Mouse (Mus musculus) liver, embryonic 14.5 days (tissue): Measurements from ENCODE around the gene Cxcr1. TPM values are rescaled to one million over a fixed set of nuclear protein-coding genes. Genes with fewer than 3 reads are reported as not detected.

Experiments
- ATAC-seq: fragments of 200-750 bp; cut with Nextera tagmentation; 2 replicates; pipeline ENCODE4 v1.8.0; 2017; ENCODE audit warnings: moderate number of reproducible peaks, mild to moderate bottlenecking, moderate library complexity; ENCODE audit not compliant: insufficient read depth
- DNase-seq, 3 experiments: peaks; one replicate each; pipeline ENCODE4 v3.0.0-alpha.2; 2012 to 2013; ENCODE audit warnings: low read depth in 3 of 3, low spot score in 3 of 3
- H3K27ac ChIP-seq: fragments of 300-500 bp; sonication (generic); 2 replicates; pipeline ENCODE4 v1.5.1; 2014; ENCODE audit warnings: moderate library complexity, mild to moderate bottlenecking, control low read depth, inconsistent platforms
- H3K27me3 ChIP-seq: fragments of 300-500 bp; sonication (generic); 2 replicates; pipeline ENCODE4 v1.6.1; 2014; ENCODE audit warnings: mild to moderate bottlenecking, low read length, moderate library complexity; ENCODE audit not compliant: control insufficient read depth, insufficient read depth
- H3K36me3 ChIP-seq: fragments of 300-500 bp; sonication (generic); replicated peaks from 2 replicates; pipeline ENCODE4 v1.6.1; 2014; ENCODE audit warnings: low read depth; ENCODE audit not compliant: control insufficient read depth, insufficient read depth
- H3K4me1 ChIP-seq, 2 experiments: fragments of 200-500 bp in 1 of 2; fragments of 300-500 bp in 1 of 2; sonication (generic) in 1 of 2; replicated peaks; 2 replicates each; pipeline ENCODE4 v1.6.1; 2012 to 2014; ENCODE audit warnings: antibody characterized with exemption in 1 of 2, inconsistent platforms in 1 of 2, low read length in 1 of 2; ENCODE audit not compliant: control insufficient read depth in 2 of 2, insufficient read depth in 2 of 2
- H3K4me2 ChIP-seq: fragments of 300-500 bp; sonication (generic); 2 replicates; pipeline ENCODE4 v1.6.1; 2014; ENCODE audit warnings: low read depth, mild to moderate bottlenecking, control low read depth, moderate library complexity
- H3K4me3 ChIP-seq, 2 experiments: fragments of 200-500 bp in 1 of 2; fragments of 300-500 bp in 1 of 2; sonication (generic) in 1 of 2; 2 replicates each; pipeline ENCODE4 v1.5.1; 2012 to 2014; ENCODE audit warnings: low read depth in 2 of 2, low read length in 2 of 2, mild to moderate bottlenecking in 2 of 2, control low read depth in 1 of 2, inconsistent platforms in 1 of 2, moderate library complexity in 1 of 2; ENCODE audit not compliant: insufficient read depth in 1 of 2
- H3K9ac ChIP-seq: fragments of 300-500 bp; sonication (generic); replicated peaks from 2 replicates; pipeline ENCODE4 v1.6.1; 2014; ENCODE audit warnings: mild to moderate bottlenecking, control low read depth, moderate library complexity
- H3K9me3 ChIP-seq: fragments of 300-500 bp; sonication (generic); 2 replicates; pipeline ENCODE4 v1.6.1; 2016; ENCODE audit warnings: low read length, mixed read lengths; ENCODE audit not compliant: control insufficient read depth
- CTCF ChIP-seq: IDR thresholded peaks from 2 replicates; pipeline ENCODE4 v1.5.1; 2016; ENCODE audit warnings: antibody characterized with exemption, low read depth, control low read depth
- EP300 ChIP-seq: IDR thresholded peaks from 2 replicates; pipeline ENCODE4 v1.6.1; 2016; ENCODE audit warnings: antibody characterized with exemption, low read depth
- WGBS: fragments of 180-500 bp; shearing (Covaris S2); extraction: QIAGEN DNeasy Blood & Tissue Kit; methylation state at CpG from one replicate; pipeline ENCODE4 v1.1.7; 2014; ENCODE audit not compliant: insufficient replicate concordance; 5-methylcytosine and 5-hydroxymethylcytosine counted together
- polyA plus RNA-seq, 2 experiments: library from polyadenylated mRNA; depleted of rRNA in 1 of 2; stranded (reverse) in 1 of 2; unstranded in 1 of 2; fragments of >200 nt; fragmentation: Nextera tagmentation in 1 of 2; extraction: Ambion mirVana in 1 of 2; gene quantifications; 2 replicates each; pipeline versions ENCODE4 v1.2.1 to v1.2.3; 2012 to 2014

Cxcr1 gene
- polyA plus RNA-seq (2012; rRNA removed) (not detected in 2 replicates), polyA plus RNA-seq (2014; fragmentation: Nextera tagmentation; extraction: Ambion mirVana) (not detected in 2 replicates)

DNA sequence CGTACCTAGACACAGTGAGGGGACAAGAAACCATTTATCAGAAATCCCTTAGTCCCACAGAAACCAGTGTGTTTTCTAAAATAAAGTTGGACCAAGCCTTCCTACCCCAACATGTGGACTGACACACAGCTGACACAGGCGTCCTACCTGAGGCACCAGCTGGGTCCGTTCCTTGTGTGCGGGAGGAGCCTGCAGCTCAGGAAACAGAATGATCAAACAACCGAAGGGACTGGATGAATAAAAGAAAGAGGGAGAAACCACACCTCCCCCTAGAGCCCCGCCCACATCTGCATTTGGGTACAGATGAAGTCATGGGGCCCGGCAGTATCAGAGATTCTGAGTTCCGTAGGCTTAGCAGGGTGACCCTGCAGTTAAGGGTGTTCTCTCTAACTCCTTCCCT lies at the start of gene Cxcr1:
Gene Cxcr1 (minus strand): TSS at position 187 of the 400 bp plus-strand sequence.
- H3K27ac ChIP-seq: no peak within 1 kb of the TSS
- 46% methylated on average over 8 of the region's 8 CpGs for WGBS
- H3K27me3 ChIP-seq: no peaks in the 10 kb centered on the region
- DNase-seq (no peak), ATAC-seq (no peak)
- no peaks in the 10 kb centered on the region for H3K9me3 ChIP-seq
- no peak within 1 kb of the TSS for H3K9ac ChIP-seq
- H3K36me3 ChIP-seq: no peaks in the 10 kb centered on the region
- TF ChIP-seq EP300 (no peak), CTCF (no peak)
- H3K4me3 ChIP-seq: no peak within 1 kb of the TSS
- peaks cover 0 to 9% of the 10 kb centered on the region in 2 experiments; a peak in 2 of 4 replicates for H3K4me1 ChIP-seq
- no peak within 1 kb of the TSS for H3K4me2 ChIP-seq

DNA sequence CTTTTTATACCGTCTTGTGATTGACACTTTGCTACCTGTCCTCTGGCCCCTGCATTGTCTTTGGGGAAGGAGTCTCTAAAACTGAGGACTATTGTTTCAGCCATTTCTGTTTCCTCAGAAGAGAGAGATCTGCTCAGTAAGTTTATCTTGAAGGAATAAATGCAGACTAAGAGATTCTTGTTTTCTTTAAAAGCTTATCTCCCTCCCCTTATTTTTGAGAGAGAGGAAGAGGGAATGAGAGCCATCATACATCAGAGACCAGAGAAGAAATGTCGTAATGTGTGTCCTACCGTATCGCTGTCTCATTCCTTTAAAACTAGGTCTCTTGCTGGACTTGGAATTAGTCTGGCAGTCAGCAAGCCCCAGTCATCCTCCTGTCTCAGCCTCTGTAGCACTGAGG lies 46.4 kb upstream of the Cxcr1 start:
- no peak for TF ChIP-seq EP300
- TF ChIP-seq CTCF: no peak
- H3K4me1 ChIP-seq: peaks cover 28 to 31% of the 10 kb centered on the region in 2 experiments
- no peaks in the 10 kb centered on the region; the same call in 1 of the 2 replicates for H3K36me3 ChIP-seq
- H3K9ac ChIP-seq: no peak overlapping the region
- no peaks in the 10 kb centered on the region for H3K27me3 ChIP-seq
- no peak overlapping the region for H3K4me3 ChIP-seq
- 0 out of 2 replicates have a peak overlapping the region, but pooled peaks have one; percentile 99 for H3K4me2 ChIP-seq
- H3K27ac ChIP-seq: no peak overlapping the region
- no peaks in the 10 kb centered on the region for H3K9me3 ChIP-seq
- ATAC-seq (no peak), DNase-seq (no peak)
- 56% methylated on average over 4 of the region's 4 CpGs for WGBS

DNA sequence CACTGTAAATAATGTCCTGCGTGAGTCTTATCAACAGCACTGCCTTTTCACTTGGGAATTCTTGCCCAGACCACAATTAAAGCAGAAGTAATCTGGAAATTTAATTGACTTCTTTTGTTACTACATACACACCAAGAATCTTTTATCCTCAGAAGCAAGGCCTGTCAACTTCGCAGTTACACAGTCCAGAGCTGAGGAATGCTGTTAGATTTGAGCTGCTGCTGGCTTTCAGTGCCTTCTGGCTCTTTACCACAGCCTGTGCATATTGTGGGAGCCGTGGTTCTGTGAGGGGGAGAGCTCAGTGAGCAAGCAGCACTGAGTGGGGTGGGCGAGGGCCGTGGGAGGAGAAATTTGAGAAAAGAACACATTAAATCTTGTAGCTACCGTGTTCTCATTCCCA lies 45.9 kb upstream of the Cxcr1 start:
- Histone ChIP-seq H3K4me1 (peaks cover 28 to 31% of the 10 kb centered on the region in 2 experiments), H3K9me3 (no peaks in the 10 kb centered on the region), H3K36me3 (no peaks in the 10 kb centered on the region; the same call in 1 of the 2 replicates), H3K4me2 (peak overlapping the region; percentile 99), H3K9ac (0 out of 2 replicates have a peak overlapping the region, but pooled peaks have one; percentile 1), H3K27me3 (no peaks in the 10 kb centered on the region), H3K4me3 (no peak overlapping the region), H3K27ac (no peak overlapping the region; the same call in 1 of the 2 replicates)
- ATAC-seq (no peak), DNase-seq (no peak)
- WGBS: 57% methylated on average over 6 of the region's 6 CpGs
- TF ChIP-seq CTCF: no peak
- no peak for TF ChIP-seq EP300

DNA sequence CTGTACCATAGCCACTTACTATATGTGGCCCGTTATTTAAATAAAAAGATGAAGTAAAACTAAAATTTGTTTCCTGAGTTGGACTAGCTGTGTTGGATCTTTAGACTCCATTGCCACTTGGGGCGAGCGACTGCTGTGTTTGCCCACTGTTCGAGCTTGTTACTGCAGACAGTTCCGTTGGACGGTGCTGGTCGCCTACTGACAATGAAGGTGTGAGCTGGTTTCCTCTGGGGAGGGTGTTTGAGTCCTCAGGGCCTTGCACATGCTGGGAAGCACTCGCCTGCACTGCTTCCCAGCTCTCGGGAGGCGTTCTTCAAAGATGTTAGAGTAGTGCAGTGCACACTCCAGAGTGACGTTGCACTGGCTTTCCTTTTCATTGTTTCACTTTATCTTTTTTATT lies 45.2 kb upstream of the Cxcr1 start:
- ATAC-seq (no peak), DNase-seq (no peak)
- peak overlapping the region; percentile 99 for H3K4me2 ChIP-seq
- peak overlapping the region; percentile 82 for H3K27ac ChIP-seq
- no peaks in the 10 kb centered on the region for H3K9me3 ChIP-seq
- peaks cover 28 to 31% of the 10 kb centered on the region in 2 experiments for H3K4me1 ChIP-seq
- peak overlapping the region; percentile 95 for H3K9ac ChIP-seq
- WGBS: 17% methylated on average over 11 of the region's 11 CpGs
- H3K36me3 ChIP-seq: no peaks in the 10 kb centered on the region; the same call in 1 of the 2 replicates
- H3K27me3 ChIP-seq: no peaks in the 10 kb centered on the region
- peak overlapping the region in 1 of 2 experiments; percentile 96; a peak in 2 of 4 replicates for H3K4me3 ChIP-seq
- TF ChIP-seq EP300: no peak
- TF ChIP-seq CTCF: no peak

DNA sequence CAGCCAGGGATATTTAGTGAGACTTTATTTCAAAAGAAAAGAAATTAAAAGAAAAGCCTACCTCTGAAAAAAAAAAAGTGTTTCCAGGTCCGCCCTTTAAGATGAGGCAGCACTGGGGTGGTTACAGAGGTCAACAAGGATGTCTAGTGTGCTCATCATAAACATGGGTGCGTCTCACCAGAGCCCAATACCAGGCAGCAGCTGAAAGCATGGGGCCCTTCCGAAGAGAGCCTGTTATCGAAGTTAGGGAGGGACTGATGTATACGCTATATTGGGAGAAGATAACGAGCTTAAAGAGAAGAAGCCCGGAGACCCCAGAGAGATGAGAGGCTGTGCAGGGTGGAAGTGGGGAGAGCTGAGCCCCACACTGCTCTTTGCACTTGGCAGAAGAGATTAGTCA lies 44.7 kb upstream of the Cxcr1 start:
- ATAC-seq (peak; percentile 47), DNase-seq (peak in 2 of 3 experiments; percentile 48 to 50)
- H3K4me2 ChIP-seq: peak overlapping the region; percentile 99
- H3K4me1 ChIP-seq: peaks cover 28 to 31% of the 10 kb centered on the region in 2 experiments
- no peaks in the 10 kb centered on the region for H3K9me3 ChIP-seq
- peak overlapping the region; percentile 95 for H3K9ac ChIP-seq
- H3K36me3 ChIP-seq: no peaks in the 10 kb centered on the region; the same call in 1 of the 2 replicates
- H3K27me3 ChIP-seq: no peaks in the 10 kb centered on the region
- 10% methylated on average over 7 of the region's 7 CpGs for WGBS
- peak overlapping the region; percentile 21 to 96; a peak in 3 of 4 replicates for H3K4me3 ChIP-seq
- H3K27ac ChIP-seq: peak overlapping the region; percentile 82
- TF ChIP-seq EP300 (no peak), CTCF (no peak)
